Mouse (Mus musculus): ENCODE measurements around the gene Eda2r.

GRCm38 (mm10) chrX:97376321-97377064 lies 523 bp downstream of the Eda2r start:
- TF ChIP-seq CTCF (IDR thresholded peaks at IDR 0.05; ENCODE audit: low read depth) (no peak), EP300 (IDR thresholded peaks at IDR 0.05; ENCODE audit: low read depth) (no peak)

All from liver, embryonic 14.5 days (tissue).